Mouse (Mus musculus): ENCODE measurements around the gene Prkce. TPM values are rescaled to one million over a fixed set of nuclear protein-coding genes. Genes with fewer than 3 reads are reported as not detected.
A peak's percentile ranks its signal among the peaks of the same experiment; 100 is the strongest.

The Prkce gene
- polyA plus RNA-seq, 1 experiment from 2014 or later = 6.3 TPM

DNA sequence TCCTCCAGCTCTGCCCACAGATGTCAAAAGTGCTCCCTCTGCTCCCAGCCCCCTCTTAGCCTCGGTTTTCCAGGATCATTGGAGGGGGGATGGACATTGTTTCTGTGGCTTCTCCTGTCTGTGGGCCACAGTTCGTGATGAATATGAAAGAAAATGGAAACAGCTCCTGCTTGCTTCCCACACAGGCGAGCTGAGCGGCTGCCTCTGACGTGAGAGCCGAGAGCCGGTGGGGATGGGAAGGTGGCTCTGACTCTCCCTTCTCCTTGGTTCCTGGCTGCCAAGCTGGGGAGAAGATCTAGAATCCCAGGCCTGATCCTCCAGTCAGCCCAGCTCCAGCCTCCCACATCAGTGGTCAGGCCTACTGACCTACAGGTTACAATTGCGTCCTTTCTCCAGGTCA is 61.3 kb downstream of the Prkce start:
- Histone ChIP-seq H3K27me3 (replicated peaks) (no peaks in the 10 kb centered on the region), H3K9ac (no peak overlapping the region), H3K9me3 (no peaks in the 10 kb centered on the region), H3K4me1 (no peaks in the 10 kb centered on the region), H3K27ac (no peak overlapping the region), H3K36me3 (no peaks in the 10 kb centered on the region), H3K4me2 (no peak overlapping the region), H3K4me3 (replicated peaks) (no peak overlapping the region)
- WGBS = 90% methylated on average over 8 of the region's 8 CpGs
- no peak for ATAC-seq (ENCODE audit: insufficient read depth, low FRiP score, low read depth)

DNA sequence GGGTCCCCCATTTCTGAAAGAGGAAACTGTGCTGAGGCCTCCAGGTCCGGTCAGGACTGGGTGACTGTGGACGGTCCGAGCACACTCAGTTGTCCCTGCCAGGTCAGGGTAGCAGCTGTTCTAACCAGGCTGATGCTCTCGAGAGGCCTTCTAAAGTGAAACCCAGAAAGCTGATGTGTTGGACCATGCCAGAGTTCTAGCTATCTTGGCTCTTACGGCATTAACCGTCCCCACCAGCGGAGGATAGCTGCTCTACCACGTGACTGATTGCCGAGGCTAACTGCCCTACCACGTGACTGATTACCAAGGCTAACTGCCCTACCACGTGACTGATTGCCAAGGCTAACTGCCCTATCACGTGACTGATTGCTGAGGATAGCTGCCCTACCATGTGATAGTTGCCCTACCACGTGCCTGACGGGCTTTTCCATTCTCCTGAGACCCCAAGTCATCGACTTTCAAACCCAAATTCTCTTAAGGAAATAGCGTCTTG is 62.6 kb downstream of the Prkce start:
- H3K9ac ChIP-seq = no peak overlapping the region
- H3K9me3 ChIP-seq = no peaks in the 10 kb centered on the region
- H3K4me1 ChIP-seq = no peaks in the 10 kb centered on the region
- H3K4me3 ChIP-seq (replicated peaks) = no peak overlapping the region
- no peak overlapping the region for H3K27ac ChIP-seq
- no peak for ATAC-seq (ENCODE audit: insufficient read depth, low FRiP score, low read depth)
- no peak overlapping the region for H3K4me2 ChIP-seq
- WGBS = 86% methylated on average over 16 of the region's 16 CpGs
- no peaks in the 10 kb centered on the region for H3K27me3 ChIP-seq (replicated peaks)
- H3K36me3 ChIP-seq = no peaks in the 10 kb centered on the region

DNA sequence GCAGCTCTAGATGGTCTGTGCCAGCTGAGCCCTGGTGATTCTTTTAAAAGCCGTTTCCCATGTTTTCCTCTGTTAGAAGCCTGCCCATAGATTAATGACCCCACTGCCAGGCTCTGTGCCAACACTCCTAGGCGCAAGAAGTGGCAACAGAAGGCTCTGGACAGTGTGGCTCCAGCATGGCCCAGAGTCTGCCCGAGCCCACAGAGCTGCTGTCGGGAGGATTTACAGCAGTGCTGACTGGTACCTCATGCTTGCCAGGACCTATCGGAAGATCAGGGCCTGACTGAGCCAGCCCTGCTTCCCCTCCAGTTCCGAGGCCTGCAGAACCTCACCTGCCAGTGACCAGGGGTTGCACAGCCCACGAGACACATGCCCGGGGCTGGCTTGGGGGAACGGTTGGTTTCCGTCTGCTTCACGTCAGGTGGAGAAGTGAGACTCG is 64.2 kb downstream of the Prkce start:
- 0 out of 2 replicates have a peak overlapping the region, but pooled peaks have one; percentile 8 for H3K4me2 ChIP-seq
- ATAC-seq (ENCODE audit: insufficient read depth, low FRiP score, low read depth) = peak; percentile 18; the same call in 1 of the 2 replicates
- WGBS = 61% methylated on average over 12 of the region's 12 CpGs

DNA sequence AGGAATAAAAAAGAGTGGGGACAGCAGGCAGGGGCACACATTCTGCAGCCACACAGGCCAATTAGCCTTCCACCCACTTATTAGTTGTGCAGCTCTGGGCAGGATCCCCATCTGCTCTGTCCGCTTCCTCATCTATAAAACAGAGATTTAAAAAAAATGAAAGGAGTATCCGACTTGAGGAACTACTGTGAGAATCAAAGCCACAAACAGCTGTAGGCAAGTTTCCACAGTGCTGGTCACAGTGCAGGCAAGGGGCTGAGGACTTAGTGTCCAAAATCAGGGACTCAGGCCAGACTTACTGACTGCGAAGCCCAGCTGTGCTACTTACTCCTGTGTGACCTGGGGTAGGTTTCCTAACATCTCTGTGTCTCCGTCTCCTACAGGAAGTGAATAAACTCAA is 64.7 kb downstream of the Prkce start:
- H3K9me3 ChIP-seq = no peaks in the 10 kb centered on the region
- no peak overlapping the region for H3K4me3 ChIP-seq (replicated peaks)
- no peak for ATAC-seq (ENCODE audit: insufficient read depth, low FRiP score, low read depth)
- H3K27me3 ChIP-seq (replicated peaks) = no peaks in the 10 kb centered on the region
- peak overlapping the region; percentile 16; the same call in 1 of the 2 replicates for H3K27ac ChIP-seq
- no peak overlapping the region for H3K4me2 ChIP-seq
- 81% methylated on average over 4 of the region's 4 CpGs for WGBS
- no peaks in the 10 kb centered on the region for H3K36me3 ChIP-seq
- no peaks in the 10 kb centered on the region for H3K4me1 ChIP-seq
- no peak overlapping the region for H3K9ac ChIP-seq

More for the DNA sequence above, 64.2 kb downstream of the Prkce start:
- Histone ChIP-seq H3K9ac (no peak overlapping the region), H3K36me3 (no peaks in the 10 kb centered on the region), H3K27ac (peak overlapping the region; percentile 16; the same call in 1 of the 2 replicates), H3K27me3 (replicated peaks) (no peaks in the 10 kb centered on the region), H3K4me1 (no peaks in the 10 kb centered on the region), H3K4me3 (replicated peaks) (no peak overlapping the region), H3K9me3 (no peaks in the 10 kb centered on the region)

DNA sequence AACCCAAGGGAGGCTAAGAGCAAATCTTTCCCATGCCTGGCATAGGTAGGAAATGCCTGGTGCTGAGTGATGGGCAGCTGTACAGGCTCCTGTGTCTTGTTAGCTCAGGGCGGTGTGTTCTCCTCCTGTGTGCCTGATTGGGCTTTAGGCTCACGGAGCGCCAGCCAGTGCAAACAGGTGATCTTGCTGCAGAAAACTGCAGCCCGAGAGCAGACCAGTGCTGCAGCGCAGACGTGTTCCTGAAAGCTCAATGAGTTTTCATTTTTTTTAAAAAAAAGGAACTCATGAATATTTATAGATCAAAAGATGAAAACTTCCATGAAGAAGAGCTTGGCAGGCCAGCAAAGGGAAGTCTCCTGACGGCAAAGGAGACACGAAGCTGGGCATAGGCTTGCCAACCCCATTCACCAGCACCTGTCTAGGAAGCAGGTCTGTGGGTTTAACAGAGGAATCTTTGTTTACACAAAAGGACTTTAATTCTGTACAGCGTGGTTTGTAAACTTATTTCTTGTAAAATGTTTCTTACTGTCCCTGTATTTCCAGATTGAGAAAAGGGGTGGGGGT is 67.1 kb downstream of the Prkce start:
- Histone ChIP-seq H3K4me3 (replicated peaks) (no peak overlapping the region), H3K9ac (no peak overlapping the region), H3K4me1 (no peaks in the 10 kb centered on the region), H3K27me3 (replicated peaks) (no peaks in the 10 kb centered on the region), H3K27ac (no peak overlapping the region), H3K36me3 (no peaks in the 10 kb centered on the region), H3K9me3 (no peaks in the 10 kb centered on the region), H3K4me2 (no peak overlapping the region)
- 73% methylated on average over 9 of the region's 9 CpGs for WGBS
- no peak for ATAC-seq (ENCODE audit: insufficient read depth, low FRiP score, low read depth)

DNA sequence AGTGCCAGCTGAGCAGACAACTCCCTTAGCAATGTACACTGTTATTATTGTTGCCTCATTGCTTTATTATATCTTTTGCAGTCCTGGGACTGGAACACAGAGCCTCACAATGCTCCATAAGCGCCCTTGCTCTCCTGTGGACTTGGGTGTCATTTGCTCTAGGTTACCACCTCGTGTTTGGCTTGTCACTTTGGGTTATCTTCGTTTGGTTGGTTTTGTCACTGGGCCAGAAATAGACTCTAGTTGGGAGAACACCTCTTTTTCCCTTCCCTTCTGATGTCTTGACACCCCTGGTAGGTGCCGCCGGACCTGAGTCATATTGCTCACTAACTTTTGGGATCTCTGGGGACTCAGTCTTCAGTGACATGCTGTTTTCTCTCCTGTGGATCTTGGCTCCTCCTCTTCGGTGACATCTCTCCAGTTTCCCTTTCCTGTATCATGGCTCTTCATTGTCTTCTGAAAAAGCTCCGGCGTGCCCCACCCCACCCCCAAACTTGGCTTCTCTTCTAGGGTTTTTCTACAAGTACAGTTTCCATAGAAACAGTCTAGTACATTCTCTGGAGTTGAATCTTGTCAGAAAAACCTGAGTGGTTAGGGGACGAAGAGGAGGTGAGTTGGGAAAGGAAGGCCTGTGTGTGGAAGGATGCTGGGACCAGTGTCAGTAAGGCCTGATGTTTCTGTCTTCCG is 68.6 kb downstream of the Prkce start:
- Histone ChIP-seq H3K36me3 (no peaks in the 10 kb centered on the region), H3K9ac (no peak overlapping the region), H3K4me2 (no peak overlapping the region), H3K27ac (no peak overlapping the region), H3K27me3 (replicated peaks) (no peaks in the 10 kb centered on the region), H3K4me3 (replicated peaks) (no peak overlapping the region), H3K4me1 (no peaks in the 10 kb centered on the region), H3K9me3 (no peaks in the 10 kb centered on the region)
- no peak for ATAC-seq (ENCODE audit: insufficient read depth, low FRiP score, low read depth)
- 82% methylated on average over 10 of the region's 10 CpGs for WGBS

DNA sequence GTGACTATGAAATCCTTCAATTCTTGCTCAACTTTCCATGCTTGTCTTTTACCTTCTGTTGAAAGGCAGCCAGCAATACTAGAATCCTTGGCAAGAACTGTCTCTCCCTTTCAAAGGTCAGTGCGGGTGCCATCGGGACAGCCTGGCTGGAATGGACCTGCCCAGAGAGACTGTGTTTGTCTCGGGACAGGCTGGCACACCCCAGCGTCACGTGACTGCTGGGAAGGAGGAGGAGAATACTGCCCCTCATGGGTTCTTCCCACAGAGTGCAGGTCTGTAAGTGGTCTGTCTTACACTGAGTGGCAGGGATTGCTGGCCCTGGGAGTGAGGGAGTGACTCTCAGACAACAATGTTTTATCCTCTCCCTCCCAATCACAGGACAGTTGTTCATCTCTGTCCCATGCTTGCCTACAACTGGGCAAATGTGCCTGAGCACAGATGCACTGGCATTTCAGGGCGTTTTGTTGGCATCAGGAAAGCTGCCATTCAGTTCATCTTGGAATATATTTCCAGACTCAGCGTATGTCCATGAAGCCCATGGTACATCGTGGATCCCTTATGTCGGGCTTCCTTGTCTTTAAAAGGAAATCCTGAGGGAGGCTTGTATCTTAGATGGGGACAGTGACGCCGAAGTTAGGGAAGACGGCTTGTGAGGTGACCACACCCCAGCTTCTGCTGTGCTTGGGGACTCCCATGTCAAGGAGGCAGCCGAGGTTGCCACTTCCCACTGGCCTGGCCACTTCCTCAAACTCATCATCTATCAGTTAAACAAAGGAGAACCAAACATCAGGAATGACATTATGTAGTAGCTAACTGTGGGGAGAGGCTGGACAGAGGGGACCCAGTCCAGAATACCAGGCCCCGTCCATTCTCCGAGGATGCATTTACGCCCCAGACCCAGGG is 69.5 kb downstream of the Prkce start:
- Histone ChIP-seq H3K27ac (no peak overlapping the region), H3K4me2 (no peak overlapping the region), H3K36me3 (no peaks in the 10 kb centered on the region), H3K4me3 (replicated peaks) (no peak overlapping the region), H3K27me3 (replicated peaks) (no peaks in the 10 kb centered on the region), H3K9ac (no peak overlapping the region), H3K4me1 (no peaks in the 10 kb centered on the region), H3K9me3 (no peaks in the 10 kb centered on the region)
- no peak for ATAC-seq (ENCODE audit: insufficient read depth, low FRiP score, low read depth)
- WGBS = 85% methylated on average over 16 of the region's 16 CpGs

DNA sequence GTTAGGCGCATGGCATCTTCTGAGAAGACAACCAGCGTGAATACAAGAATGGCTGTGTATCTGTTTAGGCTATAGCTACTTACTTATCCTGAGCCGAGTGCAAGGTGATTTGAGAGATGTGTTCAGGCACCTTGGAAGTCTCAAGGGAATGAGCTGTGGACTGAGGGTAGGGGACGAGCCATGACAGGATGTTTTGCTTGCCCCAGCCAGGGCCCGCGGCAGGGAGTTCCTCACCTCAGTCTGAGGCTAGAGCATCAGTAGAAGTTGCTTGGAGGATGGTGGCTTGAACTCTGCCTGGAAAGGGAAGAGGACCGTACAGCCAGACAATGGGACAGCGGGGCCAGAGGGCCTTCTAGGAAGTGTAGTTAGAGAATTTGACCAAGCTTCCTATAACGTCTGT is 74.7 kb downstream of the Prkce start:
- H3K9me3 ChIP-seq = no peaks in the 10 kb centered on the region
- no peak overlapping the region for H3K4me2 ChIP-seq
- 79% methylated on average over 9 of the region's 9 CpGs for WGBS
- H3K36me3 ChIP-seq = no peaks in the 10 kb centered on the region
- no peak for ATAC-seq (ENCODE audit: insufficient read depth, low FRiP score, low read depth)
- H3K9ac ChIP-seq = no peak overlapping the region
- H3K27ac ChIP-seq = no peak overlapping the region
- no peaks in the 10 kb centered on the region for H3K27me3 ChIP-seq (replicated peaks)
- H3K4me1 ChIP-seq = no peaks in the 10 kb centered on the region
- H3K4me3 ChIP-seq (replicated peaks) = no peak overlapping the region

DNA sequence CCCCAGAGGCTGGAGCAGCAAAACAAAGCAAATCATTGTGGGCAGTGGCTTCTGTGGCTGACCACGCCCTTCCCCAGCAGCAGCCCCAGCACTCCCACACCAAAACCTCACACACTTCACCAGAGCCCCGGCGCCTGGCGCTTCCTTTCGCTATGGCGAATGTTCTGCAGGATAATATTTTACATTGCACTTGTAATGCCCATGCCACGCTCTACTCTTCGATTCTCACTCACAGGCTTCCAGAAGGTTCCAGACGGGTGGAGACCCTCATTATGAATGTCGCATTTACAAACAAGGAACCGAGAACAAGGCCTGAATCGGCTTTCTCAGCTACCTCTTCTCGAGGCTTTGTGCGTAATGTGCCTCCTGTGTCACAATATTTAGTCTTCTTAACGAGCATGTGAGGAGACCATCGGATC is 75.5 kb downstream of the Prkce start:
- H3K27ac ChIP-seq = no peak overlapping the region
- H3K27me3 ChIP-seq (replicated peaks) = no peaks in the 10 kb centered on the region
- H3K9me3 ChIP-seq = no peaks in the 10 kb centered on the region
- 70% methylated on average over 16 of the region's 16 CpGs for WGBS
- no peak overlapping the region for H3K4me2 ChIP-seq
- H3K4me3 ChIP-seq (replicated peaks) = no peak overlapping the region
- H3K9ac ChIP-seq = no peak overlapping the region
- H3K36me3 ChIP-seq = no peaks in the 10 kb centered on the region
- H3K4me1 ChIP-seq = no peaks in the 10 kb centered on the region
- ATAC-seq (ENCODE audit: insufficient read depth, low FRiP score, low read depth) = no peak

DNA sequence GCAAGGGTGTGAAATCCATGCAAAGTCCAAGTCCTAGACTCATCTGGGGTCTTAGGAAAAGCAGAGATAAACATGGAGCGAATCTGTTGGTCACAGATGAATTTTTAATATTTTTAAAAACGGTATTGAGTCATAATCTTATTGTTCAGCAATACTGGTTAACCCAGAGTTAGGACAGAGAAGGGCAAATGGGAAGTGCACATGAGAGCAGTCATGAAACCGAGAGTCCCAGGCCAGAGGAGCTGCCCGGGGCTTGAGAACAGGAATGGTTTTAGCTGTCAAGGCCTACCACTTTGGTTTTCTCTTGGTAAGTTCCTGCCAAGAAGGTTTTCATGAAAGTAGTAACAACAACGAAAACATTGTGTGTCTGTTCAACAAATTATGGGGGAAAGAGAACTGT is 76.8 kb downstream of the Prkce start:
- Histone ChIP-seq H3K27me3 (replicated peaks) (no peaks in the 10 kb centered on the region), H3K4me3 (replicated peaks) (no peak overlapping the region), H3K36me3 (no peaks in the 10 kb centered on the region), H3K9ac (no peak overlapping the region), H3K27ac (no peak overlapping the region), H3K4me1 (no peaks in the 10 kb centered on the region), H3K9me3 (no peaks in the 10 kb centered on the region), H3K4me2 (no peak overlapping the region)
- 88% methylated on average over 5 of the region's 5 CpGs for WGBS
- no peak for ATAC-seq (ENCODE audit: insufficient read depth, low FRiP score, low read depth)

DNA sequence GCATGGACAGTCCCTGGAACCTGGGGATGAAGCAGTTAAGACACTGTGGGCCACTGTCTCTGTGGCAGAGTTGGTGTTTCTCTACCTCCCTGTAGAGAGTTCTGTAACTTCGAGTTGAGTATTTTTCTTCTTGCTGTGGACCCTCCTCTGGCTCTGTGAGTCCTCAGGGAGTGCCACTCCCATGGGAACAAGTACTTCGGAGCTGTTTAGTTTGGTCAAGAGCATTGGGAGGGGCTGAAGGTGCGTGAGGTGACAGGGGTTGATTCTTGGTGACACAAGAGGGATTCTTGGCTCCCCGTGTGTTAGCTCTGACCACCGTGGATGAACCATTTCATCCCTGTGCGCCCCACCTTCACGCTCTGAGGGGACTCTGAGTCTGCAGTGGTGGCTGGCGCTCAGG is 81.2 kb downstream of the Prkce start:
- Histone ChIP-seq H3K27ac (no peak overlapping the region), H3K9ac (no peak overlapping the region), H3K9me3 (no peaks in the 10 kb centered on the region), H3K27me3 (replicated peaks) (no peaks in the 10 kb centered on the region), H3K4me3 (replicated peaks) (no peak overlapping the region), H3K36me3 (no peaks in the 10 kb centered on the region), H3K4me2 (no peak overlapping the region), H3K4me1 (no peaks in the 10 kb centered on the region)
- no peak for ATAC-seq (ENCODE audit: insufficient read depth, low FRiP score, low read depth)
- 76% methylated on average over 8 of the region's 8 CpGs for WGBS

All from stomach, embryonic 15.5 days (tissue).